Mouse (Mus musculus): ENCODE measurements at regions not wholly inside any gene's neighbourhood (a gene's known extent, or its start where the extent isn't known, plus 50 kb on each side); places are given as distances from the start of the nearest gene placed in this dataset.

GRCm38 (mm10) chr2:92805761-92806160, 109.1 kb upstream of the Syt13 start:
- no peak for DNase-seq (ENCODE audit: low spot score)

- no peak for DNase-seq (ENCODE audit: low spot score)
These were observed 108.3 kb upstream of the Syt13 start for GRCm38 (mm10) chr2:92806481-92807195.

- DNase-seq (ENCODE audit: low spot score): no peak
These were observed 107.5 kb upstream of the Syt13 start for GRCm38 (mm10) chr2:92807404-92807803.

GRCm38 (mm10) chr2:92808121-92808520, 106.8 kb upstream of the Syt13 start:
- no peak for DNase-seq (ENCODE audit: low spot score)

- no peak for DNase-seq (ENCODE audit: low spot score)
These were observed 105.7 kb upstream of the Syt13 start for GRCm38 (mm10) chr2:92809226-92809625.

GRCm38 (mm10) chr2:92809681-92810323, 105.1 kb upstream of the Syt13 start:
- DNase-seq (ENCODE audit: low spot score): no peak

- peak; percentile 39 for DNase-seq (ENCODE audit: low spot score)
These were observed 103.9 kb upstream of the Syt13 start for GRCm38 (mm10) chr2:92810956-92811355.

- no peak for DNase-seq (ENCODE audit: low spot score)
These were observed 101.9 kb upstream of the Syt13 start for GRCm38 (mm10) chr2:92813028-92813427.

GRCm38 (mm10) chr2:92819586-92819985, 95.3 kb upstream of the Syt13 start:
- no peak for DNase-seq (ENCODE audit: low spot score)

GRCm38 (mm10) chr2:92824325-92824724, 90.6 kb upstream of the Syt13 start:
- no peak for DNase-seq (ENCODE audit: low spot score)

- DNase-seq (ENCODE audit: low spot score): no peak
These were observed 89.5 kb upstream of the Syt13 start for GRCm38 (mm10) chr2:92825395-92825794.

- DNase-seq (ENCODE audit: low spot score): no peak
These were observed 84.8 kb upstream of the Syt13 start for GRCm38 (mm10) chr2:92830134-92830533.

GRCm38 (mm10) chr2:92831784-92832183, 83.1 kb upstream of the Syt13 start:
- no peak for DNase-seq (ENCODE audit: low spot score)

GRCm38 (mm10) chr2:92836203-92836602, 78.7 kb upstream of the Syt13 start:
- no peak for DNase-seq (ENCODE audit: low spot score)

GRCm38 (mm10) chr2:92838012-92838411, 76.9 kb upstream of the Syt13 start:
- DNase-seq (ENCODE audit: low spot score): no peak

- peak; percentile 36 for DNase-seq (ENCODE audit: low spot score)
These were observed 74.9 kb upstream of the Syt13 start for GRCm38 (mm10) chr2:92840009-92840408.

- no peak for DNase-seq (ENCODE audit: low spot score)
These were observed 73.3 kb upstream of the Syt13 start for GRCm38 (mm10) chr2:92841626-92842025.

- DNase-seq (ENCODE audit: low spot score): peak; percentile 9
These were observed 69.7 kb upstream of the Syt13 start for GRCm38 (mm10) chr2:92845061-92845769.

GRCm38 (mm10) chr2:92848962-92849361, 65.9 kb upstream of the Syt13 start:
- no peak for DNase-seq (ENCODE audit: low spot score)

GRCm38 (mm10) chr2:92851336-92851735, 63.6 kb upstream of the Syt13 start:
- DNase-seq (ENCODE audit: low spot score): no peak

GRCm38 (mm10) chr2:92853175-92853574, 61.7 kb upstream of the Syt13 start:
- no peak for DNase-seq (ENCODE audit: low spot score)

- no peak for DNase-seq (ENCODE audit: low spot score)
These were observed 60.6 kb upstream of the Syt13 start for GRCm38 (mm10) chr2:92854331-92854730.

GRCm38 (mm10) chr2:92856047-92856446, 58.9 kb upstream of the Syt13 start:
- DNase-seq (ENCODE audit: low spot score): no peak

All from urinary bladder, postnatal 25 days (tissue).